Mouse (Mus musculus) heart, adult 2 months (tissue): ENCODE measurements around the gene Plscr2. TPM values are rescaled to one million over a fixed set of nuclear protein-coding genes. Genes with fewer than 3 reads are reported as not detected.

Experiments used
- DNase-seq, 2 experiments: peaks; one replicate each; pipeline ENCODE4 v3.0.0; 2021
- H3K27ac ChIP-seq: fragments of 200-600 bp; 2 replicates; pipeline ENCODE4 v1.8.1; 2022
- H3K27me3 ChIP-seq: fragments of 200-500 bp; 2 replicates; pipeline ENCODE4 v1.6.1; 2012; ENCODE audit warnings: mild to moderate bottlenecking, low read length, inconsistent platforms, mixed read lengths; ENCODE audit not compliant: control insufficient read depth, insufficient read depth
- H3K36me3 ChIP-seq: fragments of 200-500 bp; 2 replicates; pipeline ENCODE4 v1.6.1; 2012; ENCODE audit warnings: low read length, inconsistent platforms; ENCODE audit not compliant: control insufficient read depth, insufficient read depth
- H3K4me1 ChIP-seq: fragments of 200-500 bp; 2 replicates; pipeline ENCODE4 v1.6.1; 2011; ENCODE audit warnings: low read length; ENCODE audit not compliant: control insufficient read depth, insufficient read depth
- H3K4me3 ChIP-seq: fragments of 200-600 bp; 2 replicates; pipeline ENCODE4 v1.8.1; 2022
- H3K79me2 ChIP-seq: fragments of 200-500 bp; replicated peaks from 2 replicates; pipeline ENCODE4 v1.6.1; 2012; ENCODE audit warnings: mild to moderate bottlenecking, inconsistent platforms, low read length, moderate library complexity, mixed read lengths; ENCODE audit not compliant: control insufficient read depth, insufficient read depth
- H3K9ac ChIP-seq: fragments of 200-500 bp; 2 replicates; pipeline ENCODE4 v1.6.1; 2012; ENCODE audit warnings: low read depth, mild to moderate bottlenecking, control low read depth, inconsistent platforms, low read length, mixed read lengths
- CTCF ChIP-seq: fragments of 200-600 bp; IDR thresholded peaks from 2 replicates; pipeline ENCODE4 v1.8.1; 2022; ENCODE audit warnings: antibody characterized with exemption, mild to moderate bottlenecking, moderate library complexity
- EP300 ChIP-seq: fragments of 200-500 bp; IDR thresholded peaks from 2 replicates; pipeline ENCODE4 v1.6.1; 2011; ENCODE audit warnings: low read depth, low read length, control low read depth; ENCODE audit not compliant: insufficient read depth
- POLR2A ChIP-seq: fragments of 200-500 bp; IDR thresholded peaks from 2 replicates; pipeline ENCODE4 v1.6.1; 2011; ENCODE audit warnings: mild to moderate bottlenecking, low read depth, low read length, control low read depth; ENCODE audit not compliant: insufficient read depth
- WGBS: fragments of 180-500 bp; shearing (Covaris S2); methylation state at CpG from one replicate; pipeline ENCODE4 v1.1.7; 2018; 5-methylcytosine and 5-hydroxymethylcytosine counted together
- intact Hi-C: fragments of 180-260 bp; cut with DNase I; formaldehyde crosslinking; loops from one replicate; pipeline ENCODE4 v1.15.1; 2025
- microRNA-seq, 2 experiments: library from miRNA; unstranded; fragments of <30 nt; microRNA quantifications; one replicate each; pipeline ENCODE4 v1.2.0; 2021
- polyA plus RNA-seq: library from polyadenylated mRNA; depleted of rRNA; stranded (reverse); fragments of >200 nt; gene quantifications from 2 replicates; pipeline ENCODE4 v1.2.3, GENCODE M21; 2012; rRNA removed
- total RNA-seq, 2 experiments: library from RNA; stranded (reverse); gene quantifications; 2 replicates each; pipeline ENCODE4 v1.2.3; 2021

Plscr2 gene
- total and polyA plus RNA-seq, 3 experiments, result 12.1 to 27.1 (median 25.1) TPM

GRCm38 (mm10) chr9:92338954-92339353 is 63.6 kb downstream of the Plscr2 start:
- Histone ChIP-seq H3K27me3 (no peaks in the 10 kb centered on the region), H3K9ac (no peak overlapping the region), H3K27ac (no peak overlapping the region), H3K79me2 (no peaks in the 10 kb centered on the region), H3K4me1 (no peaks in the 10 kb centered on the region; the same call in 1 of the 2 replicates), H3K4me3 (no peak overlapping the region), H3K36me3 (no peaks in the 10 kb centered on the region)
- DNase-seq, result no peak
- 51% methylated on average over 1 of the region's 1 CpGs for WGBS
- no peak for TF ChIP-seq POLR2A
- TF ChIP-seq CTCF, result no peak
- TF ChIP-seq EP300, result no peak
- intact Hi-C loops, result no loop called here

Small RNA genes lying within 50 kb of the gene (microRNA-seq; reads per million reads assigned to microRNA genes)
- 0 reads per million in 2 experiments for gene Mir6386

Other genes with a start within 250 kb of the Plscr2 start
- gene Plscr5, start 82.7 kb upstream of the Plscr2 start, total RNA-seq, result not detected
- not detected in 2 replicates for gene Plscr5, start 82.7 kb upstream of the Plscr2 start, polyA plus RNA-seq
- gene Plscr1, start 25.9 kb upstream of the Plscr2 start, total RNA-seq, result 10 to 100 TPM; 11.0 to 14.0 TPM
- gene Plscr1, start 25.9 kb upstream of the Plscr2 start, polyA plus RNA-seq, result 6.1 and 9.9 TPM in 2 replicates
- not detected for gene 1700057G04Rik, start 33.8 kb downstream of the Plscr2 start, total RNA-seq
- not detected in 2 replicates for gene 1700057G04Rik, start 33.8 kb downstream of the Plscr2 start, polyA plus RNA-seq
- gene Plscr4, start 181.8 kb downstream of the Plscr2 start, total RNA-seq, result 1 to 10 TPM; 6.8 to 7.4 TPM
- 8.1 and 10.3 TPM in 2 replicates for gene Plscr4, start 181.8 kb downstream of the Plscr2 start, polyA plus RNA-seq